Mouse (Mus musculus) common myeloid progenitor, adult 5-6 weeks (primary cell): ENCODE data around the gene Serpina1f. TPM values are rescaled to one million over a fixed set of nuclear protein-coding genes. Genes with fewer than 3 reads are reported as not detected.
"Not testable (repeated sequence)": the region's sequence is repeated elsewhere in the genome, so short reads cannot be mapped to it uniquely, and the experiment has no call there.

Source experiments
- ATAC-seq: replicated peaks from 2 replicates; pipeline ENCODE4 v1.8.0; 2016; ENCODE audit warnings: low read depth, mild to moderate bottlenecking, moderate TSS enrichment, inconsistent platforms; ENCODE audit not compliant: poor library complexity, severe bottlenecking
- total RNA-seq: library from RNA; stranded (forward); fragments of 200-1000, 187-1606 nt; gene quantifications from 2 replicates; pipeline ENCODE4 v1.2.3, GENCODE M21; 2017

Serpina1f gene
- not detected in 2 replicates for total RNA-seq

DNA sequence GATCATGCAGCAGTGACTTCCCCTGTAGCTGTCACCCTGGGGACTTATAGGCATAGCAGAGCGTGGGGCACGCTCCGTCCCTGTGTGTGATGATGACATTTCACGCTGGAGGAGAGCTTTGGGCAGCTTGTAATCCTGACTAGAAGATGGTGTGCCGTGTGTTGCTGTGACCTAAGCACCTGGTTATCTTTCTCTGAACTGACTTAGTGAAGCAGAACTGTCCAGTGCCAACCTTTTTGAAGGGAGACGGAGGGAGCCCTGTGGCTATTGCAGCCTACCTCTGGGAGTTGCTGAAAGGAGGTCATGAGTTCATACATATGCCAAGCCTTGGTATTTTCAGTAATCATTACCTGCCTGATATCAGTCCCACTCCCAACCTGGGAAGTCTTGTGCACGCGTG, at the start of gene Serpina1f:
Gene Serpina1f, minus strand, starts transcription at position 101 of the 400 bp plus-strand sequence.
- no peak for ATAC-seq

DNA sequence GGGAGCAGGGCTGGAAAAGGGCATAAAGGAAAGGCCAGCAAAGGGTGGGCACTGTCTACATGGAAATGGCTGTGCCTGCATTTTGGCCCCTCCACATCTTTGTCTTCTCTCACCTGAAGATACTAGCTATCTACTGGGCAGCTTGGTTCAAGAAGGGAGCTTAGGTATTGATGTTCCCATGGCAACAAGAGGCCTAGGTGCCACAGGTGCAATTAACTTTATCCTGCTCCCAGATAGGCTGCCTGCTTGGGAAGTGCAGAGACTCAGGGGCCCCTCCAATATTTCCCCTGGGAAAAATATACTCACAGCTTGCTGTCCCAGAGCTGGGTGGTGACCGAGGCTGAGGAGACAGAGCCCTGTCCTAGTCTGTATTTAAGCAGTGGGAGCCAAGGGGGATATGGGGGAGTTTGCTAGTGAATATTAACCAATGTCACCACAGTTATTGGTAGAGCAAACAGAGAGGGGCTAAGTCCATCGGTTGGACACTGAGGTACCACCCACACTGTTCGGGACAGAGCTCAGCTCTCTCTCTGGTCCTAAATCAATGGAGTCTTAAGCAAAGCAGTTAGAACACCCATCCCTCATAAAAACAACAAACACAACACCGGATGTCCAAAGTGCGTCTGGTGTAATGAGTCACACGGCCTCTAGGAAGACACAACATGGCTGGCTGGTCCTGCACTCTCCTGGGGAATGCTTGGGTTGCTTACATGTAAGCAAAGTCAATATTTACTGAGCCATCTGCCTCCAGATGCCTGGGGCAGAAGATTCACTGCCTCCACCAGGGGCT, 42.7 kb upstream of the Serpina1f start:
- ATAC-seq = not testable (repeated sequence)

DNA sequence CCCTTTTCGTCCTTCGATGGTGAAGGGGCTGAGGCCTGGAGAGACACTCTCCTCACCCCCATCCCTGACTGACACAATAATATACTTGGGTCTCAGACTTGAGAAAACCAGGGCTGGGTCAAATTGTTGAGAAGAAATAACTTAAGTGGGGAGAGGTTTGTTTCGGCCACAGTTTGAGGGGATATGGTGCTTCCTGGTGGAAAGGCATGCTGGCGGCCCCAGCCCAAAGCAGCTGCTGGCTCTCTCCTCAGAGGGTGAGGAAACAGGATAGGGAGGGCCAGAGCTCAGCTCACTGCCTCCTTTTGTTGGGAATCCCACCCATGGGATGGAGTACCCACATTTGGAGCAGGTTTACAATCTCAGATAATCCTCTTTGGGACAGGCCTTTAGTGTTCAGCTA, 40.2 kb upstream of the Serpina1f start:
- not testable (repeated sequence) for ATAC-seq

DNA sequence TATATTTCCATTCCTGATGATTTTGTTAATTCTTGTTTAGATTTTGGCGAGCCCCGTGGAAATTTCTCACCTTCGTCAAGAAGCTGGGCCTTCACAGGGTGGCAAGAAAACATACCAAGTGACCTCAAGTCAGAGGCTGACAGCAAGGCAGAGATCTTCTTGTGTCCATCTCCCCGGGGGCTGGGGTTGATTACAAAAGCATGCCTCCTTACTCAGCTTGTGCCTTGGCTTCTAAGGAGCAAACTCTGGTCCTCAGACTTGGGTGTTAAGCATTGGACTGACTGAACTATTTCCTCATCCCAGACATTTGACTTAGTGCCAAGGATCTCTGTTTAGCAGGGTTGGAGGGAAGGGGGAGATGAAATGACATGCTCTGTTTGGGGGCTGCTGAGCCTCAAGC, 39.8 kb upstream of the Serpina1f start:
- not testable (repeated sequence) for ATAC-seq

DNA sequence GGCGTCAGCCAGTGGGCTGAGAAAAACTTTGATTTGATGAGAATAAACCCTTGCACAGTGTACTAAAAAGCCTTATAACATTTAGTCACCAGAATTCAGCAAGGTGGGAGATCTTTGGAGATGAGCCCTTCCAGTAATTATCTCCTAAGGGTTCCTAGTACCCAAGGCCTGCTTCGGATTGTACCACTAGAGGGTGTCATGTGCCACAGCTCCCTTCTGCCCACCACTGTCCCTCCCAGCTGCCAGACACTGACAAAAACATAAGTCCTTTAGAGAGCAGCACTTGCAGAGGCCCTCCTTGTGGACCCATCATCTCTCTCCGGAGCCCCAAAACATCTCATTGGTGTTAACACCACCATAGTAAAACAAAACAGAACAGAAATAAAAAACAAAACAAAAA, 16.2 kb upstream of the Serpina1f start:
- no peak for ATAC-seq

DNA sequence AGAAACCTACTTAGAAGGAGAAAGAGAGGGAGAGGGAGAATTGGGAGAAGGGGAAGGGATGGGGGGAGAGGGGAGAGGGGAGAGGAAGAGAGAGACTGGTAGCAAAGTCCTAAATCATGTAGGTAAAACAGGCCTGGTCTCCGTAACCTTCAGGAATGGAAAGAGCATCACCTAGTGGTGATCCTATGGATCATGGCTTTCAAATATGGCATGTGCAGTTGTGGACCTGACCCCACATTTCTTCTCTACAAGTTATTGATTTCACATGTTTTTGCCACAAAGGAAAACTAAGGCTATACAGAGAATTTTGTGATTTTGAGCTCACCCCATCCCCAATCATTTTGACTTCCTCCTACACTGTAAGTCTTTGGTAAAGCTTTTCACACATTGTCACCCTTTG, 15.1 kb upstream of the Serpina1f start:
- no peak for ATAC-seq

DNA sequence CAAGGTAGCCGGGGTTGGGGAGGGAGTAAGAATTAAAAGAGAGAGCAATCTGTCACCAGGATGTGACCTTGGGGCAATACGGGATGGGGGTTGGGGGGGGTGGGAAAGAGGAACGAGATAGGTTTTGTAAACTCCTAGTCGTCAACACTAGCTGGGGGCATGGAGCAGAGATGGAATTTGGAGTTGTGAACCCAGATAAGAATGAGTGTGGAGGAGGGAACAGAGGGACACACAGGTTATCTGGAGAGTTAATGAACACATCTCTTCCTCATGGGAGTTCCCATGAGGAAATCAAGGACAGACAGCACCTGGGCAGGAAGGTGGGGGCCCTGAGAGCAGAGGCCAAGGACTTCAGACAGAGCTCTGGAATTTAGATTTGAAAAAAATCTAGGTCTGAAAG, 10.8 kb upstream of the Serpina1f start:
- ATAC-seq = no peak

DNA sequence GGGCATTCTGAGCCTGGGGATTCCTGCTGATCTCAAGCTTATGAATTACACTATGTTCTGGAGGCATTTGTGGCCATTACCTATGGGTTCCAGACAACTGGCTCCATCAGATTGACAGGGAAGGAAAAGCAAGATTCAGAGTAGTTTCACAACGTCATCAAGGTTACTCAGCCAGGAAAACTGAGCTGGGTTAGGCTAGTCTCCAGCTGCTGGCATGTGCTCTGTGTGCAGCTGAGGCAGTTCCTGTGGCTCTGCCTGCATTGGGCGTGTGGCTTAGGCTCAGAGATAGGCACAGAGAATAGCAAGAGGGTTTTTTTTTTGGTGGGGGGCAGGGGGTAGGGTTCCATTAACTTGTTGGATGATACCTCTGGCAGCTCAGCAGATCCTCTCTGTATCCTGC, 10.2 kb upstream of the Serpina1f start:
- ATAC-seq = no peak

DNA sequence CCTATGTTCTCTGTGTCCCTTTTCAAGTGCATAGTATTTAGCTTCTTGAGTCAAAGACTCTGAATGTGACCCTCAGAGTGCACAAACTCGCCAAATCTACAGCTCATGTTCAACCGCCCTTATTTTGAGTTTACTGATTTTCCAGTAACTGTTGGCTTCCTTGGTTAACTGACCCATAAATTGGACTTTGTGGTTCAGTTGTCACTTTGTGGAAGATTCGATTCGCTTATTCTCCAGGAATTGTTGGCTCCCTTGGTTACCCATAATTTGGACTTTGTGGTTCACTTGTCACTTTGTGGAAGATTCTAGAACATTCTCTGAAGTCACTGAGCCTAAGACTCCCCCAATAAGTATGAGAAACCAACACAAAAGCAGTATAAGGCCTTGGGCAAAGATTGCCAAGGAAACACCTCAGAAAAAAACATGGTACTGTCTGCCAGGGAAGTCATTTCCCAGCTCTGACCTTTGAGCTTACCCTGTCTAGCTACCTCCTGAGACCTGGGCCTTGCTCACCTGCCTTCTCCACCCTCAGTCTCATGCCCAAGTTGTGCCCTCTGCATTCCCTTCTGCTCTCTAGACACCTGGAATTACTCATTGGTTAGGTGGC, 4.9 kb upstream of the Serpina1f start:
- no peak for ATAC-seq

DNA sequence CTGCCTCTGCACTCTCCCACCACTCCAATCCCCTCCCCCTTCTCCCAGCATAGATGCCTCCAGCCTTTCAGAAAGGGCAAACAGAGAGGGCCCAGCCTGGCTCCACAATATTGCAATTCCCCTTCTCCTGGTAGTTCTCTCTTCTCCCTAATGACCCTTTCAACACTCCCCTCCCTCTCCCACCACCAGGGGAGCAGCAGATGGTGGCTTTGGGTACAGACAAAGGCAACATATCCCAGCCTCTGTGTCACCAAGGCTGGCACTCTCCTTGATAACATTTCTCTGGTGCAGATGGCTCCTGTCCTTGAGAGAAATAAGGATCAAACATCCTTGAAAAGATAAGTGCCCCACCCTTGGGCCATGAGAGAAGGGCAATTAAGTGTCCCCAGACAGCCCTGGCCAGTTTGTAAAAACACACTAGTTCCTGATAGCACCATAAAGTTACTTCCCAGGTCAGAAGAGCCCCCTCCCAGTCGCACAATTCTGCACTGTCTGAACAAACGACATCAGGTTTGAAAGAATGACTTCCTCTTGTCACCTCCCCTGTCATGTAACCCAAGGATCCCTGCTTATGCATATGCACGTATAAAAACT, 7.0 kb downstream of the Serpina1f start:
- ATAC-seq = no peak

DNA sequence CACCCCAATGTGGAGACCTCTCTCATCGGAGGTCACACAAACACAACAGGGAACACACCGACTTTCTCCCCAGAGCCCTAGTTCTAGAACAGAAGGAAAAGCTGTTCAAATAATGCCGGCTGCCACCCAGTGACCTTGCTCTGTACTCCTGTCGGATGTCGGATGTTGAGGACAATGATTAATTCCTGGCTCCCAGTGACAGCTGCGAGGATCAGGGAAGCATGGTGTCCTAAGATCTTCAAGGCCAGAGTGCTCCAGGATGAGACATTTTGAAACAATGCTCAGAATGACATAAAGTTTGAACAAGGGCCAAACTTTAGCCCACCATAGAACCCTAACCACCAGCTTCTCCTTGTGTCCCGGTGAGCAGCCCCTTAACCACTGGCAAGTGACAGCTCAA, 8.3 kb downstream of the Serpina1f start:
- ATAC-seq = no peak

DNA sequence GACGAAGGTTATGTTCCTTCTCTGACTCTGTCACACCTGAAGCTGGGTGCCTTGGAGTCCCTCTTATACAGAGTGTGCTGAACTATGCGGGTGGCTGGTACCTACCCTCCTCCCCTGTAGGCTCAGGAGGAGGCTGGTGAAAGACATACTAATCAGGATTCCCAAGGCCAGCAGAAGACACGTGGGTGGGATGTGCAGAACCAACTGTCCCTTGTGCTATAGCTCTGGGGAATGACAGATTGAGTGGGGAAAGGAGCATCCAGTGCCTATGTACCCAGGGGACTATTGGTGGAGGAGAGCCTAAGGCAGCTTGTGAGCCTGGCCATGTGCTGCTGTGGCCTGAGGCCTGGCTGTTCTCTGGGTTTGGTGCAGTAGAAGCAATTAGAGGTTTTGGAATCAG, 9.3 kb downstream of the Serpina1f start:
- no peak for ATAC-seq

DNA sequence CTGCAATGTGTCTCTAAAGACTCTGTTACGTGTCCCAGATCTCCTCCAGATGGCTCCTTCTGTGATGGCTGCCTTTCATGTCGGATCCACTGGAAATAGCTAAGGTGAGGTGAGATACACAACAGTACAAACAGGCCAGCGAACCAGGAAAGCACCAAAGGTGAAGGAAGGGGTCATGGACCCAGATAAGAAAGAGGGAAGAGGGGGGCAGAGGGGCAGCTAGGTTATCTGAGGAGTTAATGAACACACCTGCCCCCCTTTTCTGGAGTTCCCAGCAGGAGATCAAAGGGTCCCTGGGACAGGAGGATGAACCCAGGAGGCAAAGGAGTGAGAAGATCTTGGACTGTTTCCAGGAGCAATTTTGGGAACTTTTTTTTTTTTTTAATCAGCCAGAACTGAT, 9.9 kb downstream of the Serpina1f start:
- ATAC-seq = no peak

DNA sequence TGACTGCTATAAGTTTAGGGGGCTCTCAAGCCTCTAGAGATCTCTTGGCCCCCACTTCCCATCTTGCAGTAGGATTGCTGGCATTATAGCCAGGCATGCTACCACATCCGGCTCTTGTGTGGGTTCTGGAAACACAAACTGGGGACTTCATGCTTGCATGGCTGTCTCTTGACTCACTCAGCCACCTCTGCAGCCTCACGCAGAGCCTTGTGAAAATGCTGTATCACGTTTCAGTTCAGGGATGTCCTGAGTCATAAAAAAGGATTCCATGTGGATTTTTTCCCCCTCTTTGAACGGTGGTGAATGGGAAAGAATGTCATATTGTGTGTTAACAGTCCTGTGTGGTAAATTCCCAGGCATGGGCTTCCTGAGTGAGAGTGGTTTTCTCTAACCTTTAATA, 11.6 kb downstream of the Serpina1f start:
- ATAC-seq = no peak

DNA sequence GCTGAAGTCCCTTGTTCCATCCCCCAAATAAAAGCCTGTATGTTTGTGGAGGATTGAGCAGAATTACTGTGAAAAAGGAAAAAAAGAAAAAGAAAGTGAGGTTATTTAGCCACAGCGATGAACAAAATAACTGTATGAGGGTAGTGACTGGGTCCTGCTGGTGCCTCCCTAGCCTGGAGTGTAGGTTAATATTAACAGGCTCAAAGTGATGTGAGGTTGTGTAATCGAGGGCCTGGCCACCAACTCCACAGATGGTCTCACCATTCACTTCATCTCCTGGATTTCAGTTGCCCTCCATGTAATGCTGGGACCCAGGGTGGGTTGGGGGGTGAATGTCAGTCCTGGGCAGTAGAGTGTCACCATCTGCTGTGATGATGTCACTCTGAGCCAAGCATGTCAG, 13.6 kb downstream of the Serpina1f start:
- ATAC-seq = no peak

DNA sequence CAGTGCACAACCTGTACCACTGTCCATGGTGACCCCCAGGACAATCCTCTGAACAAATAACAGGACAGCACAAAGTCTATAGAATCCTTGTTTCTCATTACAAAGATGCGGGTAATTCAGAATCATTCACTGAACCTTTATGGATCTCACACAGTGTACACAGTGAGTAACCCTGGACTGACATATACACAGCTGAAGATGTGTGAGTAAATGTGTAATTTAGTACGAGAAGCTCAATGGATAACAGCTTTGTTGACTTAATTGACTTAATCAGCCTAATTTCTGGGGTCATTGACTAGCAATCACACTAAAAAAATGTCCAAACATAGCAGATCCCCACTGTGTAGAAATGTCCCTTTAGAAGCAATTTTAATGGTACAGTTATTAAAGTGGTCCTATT, 14.2 kb downstream of the Serpina1f start:
- no peak for ATAC-seq

DNA sequence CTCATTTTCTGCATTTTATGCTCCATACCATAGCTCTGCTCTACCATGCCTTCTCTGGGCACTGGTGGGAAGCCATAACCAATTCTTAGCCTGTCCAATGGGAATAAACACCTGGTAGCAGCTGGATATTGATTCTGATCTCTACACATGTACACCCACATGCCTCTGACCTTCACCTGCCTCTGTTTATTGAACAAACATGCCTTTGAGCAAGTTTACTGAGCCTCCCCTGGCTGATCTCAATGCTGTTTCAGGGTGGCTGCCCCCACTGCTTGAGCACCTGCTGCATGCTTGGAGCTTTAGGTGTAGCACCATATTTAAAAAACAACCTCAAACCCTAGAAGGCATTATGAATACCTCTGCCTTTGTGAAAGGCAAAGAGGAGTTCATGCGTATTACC, 15.5 kb downstream of the Serpina1f start:
- ATAC-seq = not testable (repeated sequence)

DNA sequence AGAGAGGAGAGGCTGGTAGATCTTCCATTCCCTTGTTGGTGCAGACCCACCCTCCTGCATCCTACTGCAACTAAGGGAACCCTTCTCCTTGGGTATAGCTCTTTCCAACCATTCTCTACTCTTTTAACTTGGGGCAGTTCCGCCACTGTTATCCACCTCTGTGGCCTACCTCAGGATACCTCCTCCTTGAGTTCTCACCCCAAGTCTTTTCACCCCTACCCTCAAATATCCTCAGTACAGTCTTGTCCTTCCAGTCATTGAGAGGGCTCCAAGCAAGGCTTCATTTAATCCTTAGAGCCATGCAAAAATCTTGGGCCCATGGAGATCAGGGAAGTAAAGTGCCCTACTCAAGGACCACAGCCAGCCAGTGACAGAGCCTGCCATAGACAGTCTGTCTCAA, 19.3 kb downstream of the Serpina1f start, which contains the start of gene Serpina16:
Gene Serpina16, minus strand, starts transcription at position 101 of the 400 bp plus-strand sequence.
- ATAC-seq = no peak

DNA sequence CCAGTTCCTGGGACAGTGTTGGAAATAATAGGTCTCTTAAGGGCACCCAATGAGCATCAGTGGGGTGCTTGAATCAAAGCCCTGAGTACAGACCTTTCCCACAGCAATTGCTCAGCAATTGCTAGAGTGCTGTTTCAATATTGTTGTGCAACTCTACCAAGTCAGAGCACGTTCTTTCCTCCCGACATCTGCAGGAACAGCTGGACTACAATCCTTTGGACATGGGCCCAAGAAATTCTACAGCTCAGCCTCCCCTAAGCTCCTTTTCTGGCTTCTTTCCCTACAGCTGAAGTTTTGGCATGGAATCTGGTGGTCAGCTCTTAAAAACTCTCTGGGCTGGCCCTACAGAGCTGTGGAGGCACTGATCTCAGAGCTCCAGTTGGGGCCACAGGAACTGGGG, 22.1 kb downstream of the Serpina1f start:
- ATAC-seq = no peak

DNA sequence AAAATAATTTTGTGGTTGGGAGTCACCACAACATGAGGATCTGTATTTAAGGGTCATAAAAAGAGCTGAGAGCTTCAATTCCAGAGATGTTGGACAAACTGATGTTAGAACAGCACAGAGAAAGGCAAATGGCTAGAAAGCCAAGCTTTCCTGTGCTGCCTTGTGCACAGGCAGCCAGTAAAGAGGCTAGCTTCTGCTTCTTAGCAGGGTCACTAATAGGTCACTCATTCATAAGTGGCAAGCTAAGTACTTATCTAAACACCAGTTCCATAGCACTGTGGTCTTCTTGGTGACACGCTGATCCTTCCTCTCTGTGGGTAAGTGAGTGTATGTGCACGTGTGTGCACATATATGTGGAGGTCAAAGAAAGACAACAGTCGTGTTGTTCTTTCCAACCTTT, 23.8 kb downstream of the Serpina1f start:
- no peak for ATAC-seq

DNA sequence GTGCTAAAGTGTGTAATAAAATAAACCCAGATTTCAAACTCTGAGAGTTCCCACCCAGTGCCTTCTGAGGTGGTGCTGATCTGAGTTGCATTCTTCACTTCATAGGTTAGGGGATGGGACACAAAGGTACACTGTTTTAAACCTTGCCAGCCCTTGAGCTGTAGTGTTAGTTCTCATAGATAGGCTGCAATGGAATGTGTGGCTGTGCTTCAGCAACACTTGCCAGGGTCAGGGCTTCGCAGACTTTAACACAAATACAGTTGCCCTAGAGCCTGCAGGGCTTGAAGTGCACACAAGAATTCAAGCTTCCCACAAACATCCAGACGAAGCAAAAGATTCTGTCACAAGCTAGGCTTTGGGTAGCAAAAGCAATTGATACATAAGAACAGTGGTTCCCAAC, 24.4 kb downstream of the Serpina1f start:
- ATAC-seq = no peak
